Mouse (Mus musculus) megakaryocyte, embryonic 14.5 days (primary cell): ENCODE measurements around the gene Usp21.

Experiments used
- FLI1 ChIP-seq: IDR thresholded peaks from 2 replicates; pipeline ENCODE4 v1.6.1; 2012; ENCODE audit warnings: low read length, inconsistent platforms, mixed read lengths
- GATA1 ChIP-seq: IDR thresholded peaks from 3 replicates; pipeline ENCODE4 v1.6.1; 2012; ENCODE audit warnings: mixed read lengths, low read length, inconsistent platforms, borderline replicate concordance

DNA sequence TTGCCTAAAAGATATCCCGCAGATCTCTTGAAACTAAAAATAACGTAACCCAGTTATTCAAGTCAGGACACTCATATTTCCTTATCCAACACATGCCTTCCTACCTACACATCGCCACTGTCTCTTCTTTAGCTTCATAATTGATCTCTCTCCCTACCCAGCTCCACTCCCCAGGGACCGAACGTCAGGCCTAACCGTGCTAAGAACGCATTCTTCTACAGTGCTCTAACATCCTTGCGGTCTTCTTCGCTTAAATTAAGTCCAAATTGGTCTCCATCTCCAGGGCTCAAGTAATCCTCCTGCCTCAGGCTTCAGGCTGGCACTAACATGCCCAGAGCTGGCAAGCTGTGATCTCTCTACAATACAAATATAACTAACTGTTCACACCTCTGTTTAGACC, 40.5 kb upstream of the Usp21 start:
- TF ChIP-seq GATA1 (no peak), FLI1 (no peak)
